Mouse (Mus musculus): ENCODE results near the gene Emb.

- TF ChIP-seq CTCF (IDR thresholded peaks at IDR 0.05; ENCODE audit: extremely low read depth, insufficient read length, insufficient replicate concordance, low read depth, low read length) (no peak), POLR2A (IDR thresholded peaks at IDR 0.05; ENCODE audit: low read depth, low read length) (no peak)
Measured at GRCm38 (mm10) chr13:117185329-117185728, 23.0 kb upstream of the Emb start.

Data from small intestine, adult 2 months (tissue).